In the genomic region with DNA sequence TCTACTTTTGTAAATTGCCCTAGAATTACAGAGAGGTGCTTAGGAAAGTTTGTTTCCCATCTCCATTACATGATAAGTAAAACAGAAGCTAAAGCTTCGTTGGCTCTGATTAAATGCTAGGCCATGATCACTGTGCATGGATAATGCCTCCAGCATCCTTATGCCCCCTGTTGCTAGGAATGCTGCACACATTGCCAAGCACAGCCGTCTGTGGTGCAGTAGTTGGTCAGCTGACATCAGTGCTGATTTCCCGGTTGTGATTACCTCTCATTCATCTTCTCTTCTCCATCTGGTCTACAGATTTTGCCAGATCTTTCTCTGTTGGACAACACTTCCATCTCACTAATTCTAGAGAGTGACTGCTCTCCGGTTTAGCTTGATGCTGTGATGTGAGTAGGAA, we compare ENCODE assay signal across 31 mouse cellular contexts. TPM values are rescaled to one million over a fixed set of nuclear protein-coding genes. Genes with fewer than 3 reads are reported as not detected.
A peak's percentile ranks its signal among the peaks of the same experiment; 100 is the strongest.
DNase-seq lines count a peak whose midpoint lies in the region; ATAC-seq and TF ChIP-seq lines count a peak whose summit lies in the region.
"Had no signal": no experiment of that assay in that cellular context is flagged by ENCODE, and none has a peak within 500 bp of the region (broad histone marks: within the 10 kb centered on the region; RNA-seq: fewer than 3 reads in every experiment).

No protein-coding gene starts in this region.

- WGBS in cerebellum, adult 2 months = 6% methylated on average over 4 of the region's 4 CpGs
- WGBS in forebrain, embryonic 16.5 days = 36% methylated on average over 4 of the region's 4 CpGs
- WGBS in forebrain, embryonic 13.5 days = 54% methylated on average over 4 of the region's 4 CpGs

- H3K4me1 ChIP-seq in cerebellum, adult 2 months (ENCODE audit: control insufficient read depth, insufficient read depth, low read length) = peaks cover 4% of the 10 kb centered on the region
- H3K4me1 ChIP-seq in forebrain, embryonic 16.5 days (replicated peaks; ENCODE audit: control insufficient read depth, insufficient read depth, low read length) = peaks cover 9% of the 10 kb centered on the region
- H3K4me1 ChIP-seq in forebrain, embryonic 13.5 days = peaks cover 25% of the 10 kb centered on the region

- TF ChIP-seq CTCF in cerebellum, adult 2 months (IDR thresholded peaks at IDR 0.05; ENCODE audit: borderline replicate concordance, insufficient read depth, low read depth, low read length) = no peak

- H3K36me3 ChIP-seq in forebrain, embryonic 16.5 days (ENCODE audit: control insufficient read depth, insufficient read depth) = no peaks in the 10 kb centered on the region
- no peaks in the 10 kb centered on the region for H3K36me3 ChIP-seq in forebrain, embryonic 13.5 days (ENCODE audit: poor library complexity, severe bottlenecking)

- no peak overlapping the region for H3K4me2 ChIP-seq in forebrain, embryonic 16.5 days (ENCODE audit: low read length)
- no peak overlapping the region for H3K4me2 ChIP-seq in forebrain, embryonic 13.5 days
- H3K4me2 ChIP-seq: heart, embryonic 11.5 days had no signal

- TF ChIP-seq POLR2A in cerebellum, adult 2 months (IDR thresholded peaks at IDR 0.05; ENCODE audit: borderline replicate concordance, insufficient read depth, low read length) = no peak

- no peak overlapping the region for H3K9ac ChIP-seq in forebrain, embryonic 16.5 days (replicated peaks; ENCODE audit: low read depth, low read length)
- no peak overlapping the region for H3K9ac ChIP-seq in forebrain, embryonic 13.5 days
- H3K9ac ChIP-seq: liver, embryonic 14.5 days had no signal

- H3K27ac ChIP-seq in cerebellum, adult 2 months (ENCODE audit: insufficient read depth, low read length) = no peak overlapping the region
- H3K27ac ChIP-seq in forebrain, embryonic 16.5 days (ENCODE audit: low read length) = no peak overlapping the region
- no peak overlapping the region for H3K27ac ChIP-seq in forebrain, embryonic 13.5 days
- H3K27ac ChIP-seq: liver, embryonic 14.5 days had no signal

- no peak overlapping the region for H3K4me3 ChIP-seq in cerebellum, adult 2 months (replicated peaks; ENCODE audit: insufficient read depth, low read depth, low read length)
- H3K4me3 ChIP-seq in forebrain, embryonic 16.5 days (replicated peaks; ENCODE audit: low read length) = no peak overlapping the region
- H3K4me3 ChIP-seq in forebrain, embryonic 13.5 days = no peak overlapping the region

- peak; percentile 5 to 49 for DNase-seq in cerebellum, adult 2 months
- no peak for DNase-seq in cerebellum, adult 11 months
- DNase-seq in layer of hippocampus, adult 9-11 months = peak; percentile 5
- no peak for DNase-seq in layer of hippocampus, adult 18-20 months (ENCODE audit: low spot score in 2 of 2)
- peak; percentile 7 for DNase-seq in R1 (ENCODE audit: low read depth, low spot score)
- DNase-seq: adrenal gland, postnatal 10 days; heart, postnatal 10 days; retina, postnatal 1 day; right cerebral cortex, postnatal 4 days had no signal

- no peaks in the 10 kb centered on the region for H3K27me3 ChIP-seq in cerebellum, adult 2 months (ENCODE audit: control insufficient read depth, insufficient read depth, low read length)
- H3K27me3 ChIP-seq in forebrain, embryonic 16.5 days (replicated peaks; ENCODE audit: control insufficient read depth, insufficient read depth, low read length) = no peaks in the 10 kb centered on the region
- H3K27me3 ChIP-seq in forebrain, embryonic 13.5 days = no peaks in the 10 kb centered on the region
- H3K27me3 ChIP-seq: Patski had no signal

- ATAC-seq in forebrain, embryonic 16.5 days = peak; percentile 68; the same call in 1 of the 2 replicates
- no peak for ATAC-seq in forebrain, embryonic 13.5 days
- ATAC-seq in CD4-positive, CD25-positive, alpha-beta regulatory T cell, adult 4 months = no peak
- ATAC-seq: activated CD4-positive, CD25-positive, alpha-beta regulatory T cell, adult 4 months; inflammation-experienced regulatory T-cells, adult 6 months; Patski had no signal

- no peaks in the 10 kb centered on the region for H3K9me3 ChIP-seq in forebrain, embryonic 16.5 days (ENCODE audit: control insufficient read depth, low read length)
- no peaks in the 10 kb centered on the region for H3K9me3 ChIP-seq in forebrain, embryonic 13.5 days (replicated peaks)

RNA-seq across cellular contexts. Expression of a gene that starts 19.9 kb away (rescaled TPM):
- not detected in 2 replicates for polyA plus RNA-seq in cerebellum, adult 2 months (2012; rRNA removed)
- polyA plus RNA-seq in forebrain, embryonic 16.5 days (2015; fragmentation: Nextera tagmentation; extraction: Ambion mirVana) = not detected in 2 replicates
- not detected in 2 replicates for polyA plus RNA-seq in forebrain, embryonic 13.5 days (2015; fragmentation: Nextera tagmentation; extraction: Ambion mirVana)
- total RNA-seq in layer of hippocampus, adult 18-20 months (2021) = not detected
- polyA plus RNA-seq in CD4-positive, CD25-positive, alpha-beta regulatory T cell, adult 4 months (2017; shearing (Covaris generic)) = not detected
- total RNA-seq: adrenal gland, postnatal 10 days; common myeloid progenitor, adult 5-6 weeks; ES-E14; gastrocnemius, adult 18-20 months; heart, postnatal 10 days; layer of hippocampus, postnatal 25 days; left cerebral cortex, postnatal 14 days; megakaryocyte-erythroid progenitor cell, adult 5-6 weeks; monocyte, adult 5-6 weeks had no signal
- polyA plus RNA-seq: activated CD4-positive, CD25-positive, alpha-beta regulatory T cell, adult 4 months; embryonic facial prominence, embryonic 11.5 days; gonadal fat pad, adult 2 months; heart, embryonic 11.5 days; inflammation-experienced regulatory T-cells, adult 6 months; kidney, embryonic 14.5 days; large intestine, adult 2 months; limb, embryonic 14.5 days; liver, embryonic 14.5 days; neural tube, embryonic 11.5 days; Patski; stomach, embryonic 16.5 days had no signal

Comparison
In these comparisons a context has a peak if more than half of its experiments do, and no peak if none do; other contexts are left out.
1. DNase-seq: peak in cerebellum, adult 2 months (2 of 2), layer of hippocampus, adult 9-11 months (single experiment) and R1 (single experiment); none in cerebellum, adult 11 months (single experiment) and layer of hippocampus, adult 18-20 months (0 of 2).